Mouse (Mus musculus) neural tube, embryonic 14.5 days (tissue): ENCODE measurements at regions not wholly inside any gene's neighbourhood (a gene's known extent, or its start where the extent isn't known, plus 50 kb on each side); places are given as distances from the start of the nearest gene placed in this dataset.

ENCODE experiments used
- ATAC-seq: fragments of 200-750 bp; cut with Nextera tagmentation; 2 replicates; pipeline ENCODE4 v1.8.0; 2017; ENCODE audit warnings: low read depth, mild to moderate bottlenecking, moderate TSS enrichment, moderate library complexity
- H3K27ac ChIP-seq: fragments of 300-500 bp; sonication (generic); 2 replicates; pipeline ENCODE4 v1.5.1; 2014; ENCODE audit warnings: low read depth, mild to moderate bottlenecking, control low read depth, low read length, moderate library complexity, mixed read lengths
- H3K27me3 ChIP-seq: fragments of 300-500 bp; sonication (generic); 2 replicates; pipeline ENCODE4 v1.6.1; 2014; ENCODE audit warnings: low read length; ENCODE audit not compliant: control insufficient read depth, insufficient read depth
- H3K36me3 ChIP-seq: fragments of 300-500 bp; sonication (generic); 2 replicates; pipeline ENCODE4 v1.6.1; 2014; ENCODE audit warnings: low read length, mixed read lengths; ENCODE audit not compliant: control insufficient read depth, insufficient read depth
- H3K4me1 ChIP-seq: fragments of 300-500 bp; sonication (generic); 2 replicates; pipeline ENCODE4 v1.6.1; 2014; ENCODE audit warnings: low read length; ENCODE audit not compliant: control insufficient read depth, insufficient read depth
- H3K4me2 ChIP-seq: fragments of 300-500 bp; sonication (generic); 2 replicates; pipeline ENCODE4 v1.6.1; 2014; ENCODE audit warnings: mild to moderate bottlenecking, low read depth, low read length, control low read depth
- H3K4me3 ChIP-seq: fragments of 300-500 bp; sonication (generic); 2 replicates; pipeline ENCODE4 v1.5.1; 2014; ENCODE audit warnings: low read depth, low read length, control low read depth, mixed read lengths
- H3K9ac ChIP-seq: fragments of 300-500 bp; sonication (generic); replicated peaks from 2 replicates; pipeline ENCODE4 v1.6.1; 2014; ENCODE audit warnings: low read depth, mild to moderate bottlenecking, control low read depth, low read length, mixed read lengths
- H3K9me3 ChIP-seq: fragments of 300-500 bp; sonication (generic); 2 replicates; pipeline ENCODE4 v1.6.1; 2016; ENCODE audit warnings: low read length; ENCODE audit not compliant: control insufficient read depth
- WGBS: fragments of 180-500 bp; shearing (Covaris S2); extraction: QIAGEN DNeasy Blood & Tissue Kit; methylation state at CpG from one replicate; pipeline ENCODE4 v1.1.7; 2014; 5-methylcytosine and 5-hydroxymethylcytosine counted together

GRCm38 (mm10) chr16:76232680-76233079 lies 140.9 kb downstream of the Nrip1 start:
- no peak overlapping the region for H3K4me2 ChIP-seq
- WGBS: 89% methylated on average over 4 of the region's 4 CpGs
- H3K9ac ChIP-seq: no peak overlapping the region
- no peaks in the 10 kb centered on the region for H3K4me1 ChIP-seq
- H3K4me3 ChIP-seq: no peak overlapping the region
- no peaks in the 10 kb centered on the region for H3K9me3 ChIP-seq
- no peaks in the 10 kb centered on the region for H3K27me3 ChIP-seq
- H3K36me3 ChIP-seq: no peaks in the 10 kb centered on the region
- ATAC-seq: no peak
- no peak overlapping the region for H3K27ac ChIP-seq

- no peak for ATAC-seq
- Histone ChIP-seq H3K4me3 (no peak overlapping the region), H3K4me1 (no peaks in the 10 kb centered on the region), H3K4me2 (no peak overlapping the region), H3K9ac (no peak overlapping the region), H3K27ac (no peak overlapping the region), H3K36me3 (no peaks in the 10 kb centered on the region), H3K9me3 (no peaks in the 10 kb centered on the region), H3K27me3 (no peaks in the 10 kb centered on the region)
- 70% methylated on average over 3 of the region's 3 CpGs for WGBS
Observed at GRCm38 (mm10) chr16:76232174-76232573, 141.5 kb downstream of the Nrip1 start.

- Histone ChIP-seq H3K4me1 (no peaks in the 10 kb centered on the region), H3K9ac (no peak overlapping the region), H3K9me3 (no peaks in the 10 kb centered on the region), H3K4me3 (no peak overlapping the region), H3K27me3 (no peaks in the 10 kb centered on the region), H3K4me2 (no peak overlapping the region), H3K36me3 (no peaks in the 10 kb centered on the region), H3K27ac (no peak overlapping the region)
- 95% methylated on average over 4 of the region's 4 CpGs for WGBS
- no peak for ATAC-seq
Observed at GRCm38 (mm10) chr16:76230516-76231302, 142.9 kb downstream of the Nrip1 start.

- Histone ChIP-seq H3K4me1 (no peaks in the 10 kb centered on the region), H3K9me3 (no peaks in the 10 kb centered on the region)
- WGBS: 88% methylated on average over 4 of the region's 4 CpGs
Observed at GRCm38 (mm10) chr16:76228451-76228850, 145.2 kb downstream of the Nrip1 start.

GRCm38 (mm10) chr16:76226446-76226845 lies 147.2 kb downstream of the Nrip1 start:
- Histone ChIP-seq H3K4me1 (no peaks in the 10 kb centered on the region), H3K9ac (no peak overlapping the region), H3K27ac (no peak overlapping the region), H3K4me3 (no peak overlapping the region), H3K27me3 (no peaks in the 10 kb centered on the region), H3K36me3 (no peaks in the 10 kb centered on the region), H3K4me2 (no peak overlapping the region), H3K9me3 (no peaks in the 10 kb centered on the region)
- WGBS: 86% methylated on average over 7 of the region's 7 CpGs
- no peak for ATAC-seq

More at GRCm38 (mm10) chr16:76228451-76228850, 145.2 kb downstream of the Nrip1 start:
- no peaks in the 10 kb centered on the region for H3K36me3 ChIP-seq
- no peak overlapping the region for H3K4me3 ChIP-seq
- H3K9ac ChIP-seq: no peak overlapping the region
- ATAC-seq: no peak
- no peak overlapping the region for H3K27ac ChIP-seq
- no peaks in the 10 kb centered on the region for H3K27me3 ChIP-seq
- no peak overlapping the region for H3K4me2 ChIP-seq

- no peaks in the 10 kb centered on the region for H3K9me3 ChIP-seq
- 63% methylated on average over 12 of the region's 12 CpGs for WGBS
- no peak for ATAC-seq
Observed at GRCm38 (mm10) chr16:76225587-76226226, 147.9 kb downstream of the Nrip1 start.

GRCm38 (mm10) chr16:76224901-76225586 lies 148.6 kb downstream of the Nrip1 start:
- Histone ChIP-seq H3K27ac (no peak overlapping the region), H3K9me3 (no peaks in the 10 kb centered on the region), H3K4me2 (no peak overlapping the region), H3K4me3 (no peak overlapping the region), H3K9ac (no peak overlapping the region), H3K36me3 (no peaks in the 10 kb centered on the region), H3K27me3 (no peaks in the 10 kb centered on the region), H3K4me1 (no peaks in the 10 kb centered on the region)
- WGBS: 10% methylated on average over 9 of the region's 9 CpGs
- no peak for ATAC-seq

More at GRCm38 (mm10) chr16:76225587-76226226, 147.9 kb downstream of the Nrip1 start:
- H3K4me1 ChIP-seq: no peaks in the 10 kb centered on the region
- H3K27ac ChIP-seq: no peak overlapping the region
- H3K27me3 ChIP-seq: no peaks in the 10 kb centered on the region
- H3K36me3 ChIP-seq: no peaks in the 10 kb centered on the region
- no peak overlapping the region for H3K4me3 ChIP-seq
- H3K4me2 ChIP-seq: no peak overlapping the region
- no peak overlapping the region for H3K9ac ChIP-seq

- no peaks in the 10 kb centered on the region for H3K27me3 ChIP-seq
- no peak for ATAC-seq
- H3K4me2 ChIP-seq: no peak overlapping the region
Observed at GRCm38 (mm10) chr16:76223716-76224115, 149.9 kb downstream of the Nrip1 start.

GRCm38 (mm10) chr16:76222960-76223359 lies 150.7 kb downstream of the Nrip1 start:
- Histone ChIP-seq H3K4me1 (no peaks in the 10 kb centered on the region), H3K4me3 (no peak overlapping the region), H3K36me3 (no peaks in the 10 kb centered on the region), H3K27me3 (no peaks in the 10 kb centered on the region), H3K9ac (no peak overlapping the region), H3K9me3 (no peaks in the 10 kb centered on the region), H3K27ac (no peak overlapping the region), H3K4me2 (no peak overlapping the region)
- WGBS: 71% methylated on average over 5 of the region's 5 CpGs
- ATAC-seq: no peak

More at GRCm38 (mm10) chr16:76223716-76224115, 149.9 kb downstream of the Nrip1 start:
- WGBS: 69% methylated on average over 4 of the region's 4 CpGs
- H3K4me3 ChIP-seq: no peak overlapping the region
- no peaks in the 10 kb centered on the region for H3K9me3 ChIP-seq
- H3K4me1 ChIP-seq: no peaks in the 10 kb centered on the region
- H3K9ac ChIP-seq: no peak overlapping the region
- no peaks in the 10 kb centered on the region for H3K36me3 ChIP-seq
- H3K27ac ChIP-seq: no peak overlapping the region
